ENCODE assay signal across 22 mouse cellular contexts in genomic region chr2:167857911-167858310, GRCm38 (mm10).
DNase-seq lines count a peak whose midpoint lies in the region; ATAC-seq and TF ChIP-seq lines count a peak whose summit lies in the region.
"Had no signal": no experiment of that assay in that cellular context is flagged by ENCODE, and none has a peak within 500 bp of the region (broad histone marks: within the 10 kb centered on the region; RNA-seq: fewer than 3 reads in every experiment).

No protein-coding gene starts in this region.

- intact Hi-C loops in gastrocnemius, adult 2 months (cut with DNase I), result no loop called here

- no peaks in the 10 kb centered on the region for H3K9me3 ChIP-seq in hindbrain, embryonic 10.5 days
- no peaks in the 10 kb centered on the region for H3K9me3 ChIP-seq in hindbrain, embryonic 16.5 days (ENCODE audit: control insufficient read depth, low read length)
- no peaks in the 10 kb centered on the region for H3K9me3 ChIP-seq in liver, postnatal 0 days (ENCODE audit: low read length)
- no peaks in the 10 kb centered on the region for H3K9me3 ChIP-seq in liver, embryonic 12.5 days (replicated peaks)
- H3K9me3 ChIP-seq: embryonic facial prominence, embryonic 12.5 days; forebrain, embryonic 13.5 days; forebrain, embryonic 15.5 days; G1E had no signal

- TF ChIP-seq CTCF in gastrocnemius, adult 2 months (IDR thresholded peaks at IDR 0.05), result no peak
- TF ChIP-seq CTCF in liver, postnatal 0 days (IDR thresholded peaks at IDR 0.05; ENCODE audit: low read depth), result no peak

- no peaks in the 10 kb centered on the region for H3K36me3 ChIP-seq in hindbrain, embryonic 10.5 days
- no peaks in the 10 kb centered on the region for H3K36me3 ChIP-seq in hindbrain, embryonic 16.5 days (ENCODE audit: control insufficient read depth, insufficient read depth, low read length)
- no peaks in the 10 kb centered on the region for H3K36me3 ChIP-seq in liver, postnatal 0 days (replicated peaks; ENCODE audit: insufficient read depth, low read length)
- H3K36me3 ChIP-seq in liver, embryonic 12.5 days, result no peaks in the 10 kb centered on the region
- H3K36me3 ChIP-seq: embryonic facial prominence, embryonic 10.5 days; embryonic facial prominence, embryonic 12.5 days; forebrain, embryonic 15.5 days; G1E had no signal

- WGBS in hindbrain, embryonic 10.5 days, result 74% methylated on average over 8 of the region's 8 CpGs
- WGBS in hindbrain, embryonic 16.5 days, result 75% methylated on average over 8 of the region's 8 CpGs
- WGBS in liver, postnatal 0 days (ENCODE audit: insufficient replicate concordance), result 64% methylated on average over 8 of the region's 8 CpGs
- WGBS in liver, embryonic 12.5 days (ENCODE audit: insufficient replicate concordance), result 64% methylated on average over 8 of the region's 8 CpGs

- DNase-seq in gastrocnemius, adult 2 months, result no peak
- no peak for DNase-seq in gastrocnemius, adult 18-20 months (ENCODE audit: low spot score)
- DNase-seq in hindbrain, embryonic 10.5 days (ENCODE audit: low spot score), result no peak
- DNase-seq in liver, postnatal 0 days, result no peak
- DNase-seq: adrenal gland, adult 8-10 months; adrenal gland, postnatal 36 days; B cell, adult 2 months; cerebellum, adult 11-12 months; cerebellum, adult 2 months; cerebellum, adult 9-10 months; cerebellum, postnatal 10 days; cerebellum, postnatal 25 days had no signal

- peaks cover 71% of the 10 kb centered on the region for H3K4me1 ChIP-seq in hindbrain, embryonic 10.5 days (replicated peaks)
- H3K4me1 ChIP-seq in hindbrain, embryonic 16.5 days (ENCODE audit: control insufficient read depth, insufficient read depth, low read depth, low read length), result peaks cover 9% of the 10 kb centered on the region
- peaks cover 32% of the 10 kb centered on the region for H3K4me1 ChIP-seq in liver, postnatal 0 days (ENCODE audit: insufficient read depth)
- H3K4me1 ChIP-seq in liver, embryonic 12.5 days, result peaks cover 28% of the 10 kb centered on the region
- H3K4me1 ChIP-seq: forebrain, embryonic 15.5 days had no signal

- H3K4me3 ChIP-seq in gastrocnemius, adult 2 months, result no peak overlapping the region
- no peak overlapping the region for H3K4me3 ChIP-seq in hindbrain, embryonic 10.5 days
- H3K4me3 ChIP-seq in hindbrain, embryonic 16.5 days (ENCODE audit: low read length), result no peak overlapping the region
- H3K4me3 ChIP-seq in liver, postnatal 0 days (ENCODE audit: low read depth, low read length), result no peak overlapping the region
- H3K4me3 ChIP-seq in liver, embryonic 12.5 days, result no peak overlapping the region
- H3K4me3 ChIP-seq: embryonic facial prominence, embryonic 10.5 days; embryonic facial prominence, embryonic 12.5 days; forebrain, embryonic 13.5 days; forebrain, embryonic 15.5 days had no signal

- ATAC-seq in hindbrain, embryonic 16.5 days, result no peak
- ATAC-seq in liver, postnatal 0 days, result peak; percentile 22; the same call in 1 of the 2 replicates
- no peak for ATAC-seq in liver, embryonic 12.5 days
- ATAC-seq: activated CD4-positive, CD25-positive, alpha-beta regulatory T cell, adult 4 months; CD4-positive, CD25-positive, alpha-beta regulatory T cell, adult 4 months; forebrain, embryonic 13.5 days; forebrain, embryonic 15.5 days; Patski had no signal

- H3K27ac ChIP-seq in gastrocnemius, adult 2 months, result peak overlapping the region; percentile 95; the same call in 1 of the 2 replicates
- peak overlapping the region; percentile 12; the same call in 1 of the 2 replicates for H3K27ac ChIP-seq in hindbrain, embryonic 10.5 days
- no peak overlapping the region for H3K27ac ChIP-seq in hindbrain, embryonic 16.5 days (ENCODE audit: low read depth, low read length)
- H3K27ac ChIP-seq in liver, postnatal 0 days (ENCODE audit: low read depth), result peak overlapping the region; percentile 84
- no peak overlapping the region for H3K27ac ChIP-seq in liver, embryonic 12.5 days
- H3K27ac ChIP-seq: embryonic facial prominence, embryonic 10.5 days; embryonic facial prominence, embryonic 12.5 days; forebrain, embryonic 13.5 days; forebrain, embryonic 15.5 days had no signal

- no peak overlapping the region for H3K4me2 ChIP-seq in hindbrain, embryonic 16.5 days (ENCODE audit: low read length)
- no peak overlapping the region for H3K4me2 ChIP-seq in liver, postnatal 0 days (ENCODE audit: low read depth, low read length)
- no peak overlapping the region for H3K4me2 ChIP-seq in liver, embryonic 12.5 days
- H3K4me2 ChIP-seq: embryonic facial prominence, embryonic 12.5 days; forebrain, embryonic 13.5 days; forebrain, embryonic 15.5 days had no signal

- H3K9ac ChIP-seq in hindbrain, embryonic 16.5 days (ENCODE audit: low read depth, low read length), result no peak overlapping the region
- 0 out of 2 replicates have a peak overlapping the region, but pooled peaks have one; percentile 13 for H3K9ac ChIP-seq in liver, postnatal 0 days (replicated peaks)
- no peak overlapping the region for H3K9ac ChIP-seq in liver, embryonic 12.5 days
- H3K9ac ChIP-seq: embryonic facial prominence, embryonic 12.5 days; forebrain, embryonic 13.5 days; forebrain, embryonic 15.5 days had no signal

- TF ChIP-seq EP300 in liver, postnatal 0 days (IDR thresholded peaks at IDR 0.05; ENCODE audit: low read depth), result 0 out of 2 replicates have a peak, but pooled peaks have one; percentile 36

- peaks cover 6% of the 10 kb centered on the region; the same call in 1 of the 2 replicates for H3K27me3 ChIP-seq in hindbrain, embryonic 10.5 days (ENCODE audit: insufficient read depth, poor library complexity, severe bottlenecking)
- H3K27me3 ChIP-seq in hindbrain, embryonic 16.5 days (replicated peaks; ENCODE audit: control insufficient read depth, insufficient read depth, low read length), result no peaks in the 10 kb centered on the region
- H3K27me3 ChIP-seq in liver, postnatal 0 days (ENCODE audit: insufficient read depth, low read length), result no peaks in the 10 kb centered on the region
- H3K27me3 ChIP-seq in liver, embryonic 12.5 days (replicated peaks), result peaks cover 38% of the 10 kb centered on the region
- H3K27me3 ChIP-seq: forebrain, embryonic 13.5 days; forebrain, embryonic 15.5 days; Patski had no signal

Comparison
In these comparisons a context has a peak if more than half of its experiments do, and no peak if none do; other contexts are left out.
1. H3K27ac ChIP-seq: peak in gastrocnemius, adult 2 months (single experiment), hindbrain, embryonic 10.5 days (single experiment) and liver, postnatal 0 days (single experiment); none in hindbrain, embryonic 16.5 days (single experiment) and liver, embryonic 12.5 days (single experiment).